Mouse (Mus musculus) liver, embryonic 11.5 days (tissue): ENCODE data around the gene Wars. TPM values are rescaled to one million over a fixed set of nuclear protein-coding genes. Genes with fewer than 3 reads are reported as not detected.

Source experiments
- ATAC-seq: fragments of 200-750 bp; cut with Nextera tagmentation; replicated peaks from 2 replicates; pipeline ENCODE4 v1.8.0; 2017; ENCODE audit warnings: moderate number of reproducible peaks, mild to moderate bottlenecking, moderate TSS enrichment, moderate library complexity; ENCODE audit not compliant: low FRiP score
- DNase-seq: peaks from one replicate; pipeline ENCODE4 v3.0.0-alpha.2; 2017; ENCODE audit warnings: low spot score
- H3K27ac ChIP-seq: fragments of 300-500 bp; sonication (generic); 2 replicates; pipeline ENCODE4 v1.5.1; 2014; ENCODE audit warnings: mild to moderate bottlenecking, low read depth, low read length, control low read depth
- H3K27me3 ChIP-seq: fragments of 300-500 bp; sonication (generic); replicated peaks from 2 replicates; pipeline ENCODE4 v1.6.1; 2014; ENCODE audit warnings: low read length, mixed read lengths; ENCODE audit not compliant: control insufficient read depth, insufficient read depth
- H3K36me3 ChIP-seq: fragments of 300-500 bp; sonication (generic); 2 replicates; pipeline ENCODE4 v1.6.1; 2014; ENCODE audit warnings: mild to moderate bottlenecking, low read length, moderate library complexity, mixed read lengths; ENCODE audit not compliant: control insufficient read depth, insufficient read depth
- H3K4me1 ChIP-seq: fragments of 300-500 bp; sonication (generic); replicated peaks from 2 replicates; pipeline ENCODE4 v1.6.1; 2014; ENCODE audit warnings: low read length, mixed read lengths; ENCODE audit not compliant: control insufficient read depth, insufficient read depth
- H3K4me2 ChIP-seq: fragments of 300-500 bp; sonication (generic); 2 replicates; pipeline ENCODE4 v1.6.1; 2014; ENCODE audit warnings: mild to moderate bottlenecking, control low read depth, moderate library complexity
- H3K4me3 ChIP-seq: fragments of 300-500 bp; sonication (generic); 2 replicates; pipeline ENCODE4 v1.5.1; 2014; ENCODE audit warnings: low read depth, low read length, control low read depth
- H3K9ac ChIP-seq: fragments of 300-500 bp; sonication (generic); 2 replicates; pipeline ENCODE4 v1.6.1; 2014; ENCODE audit warnings: low read depth, low read length, control low read depth
- H3K9me3 ChIP-seq: fragments of 300-500 bp; sonication (generic); 2 replicates; pipeline ENCODE4 v1.6.1; 2016; ENCODE audit warnings: low read length, inconsistent platforms, mixed read lengths; ENCODE audit not compliant: control insufficient read depth
- WGBS: fragments of 180-500 bp; shearing (Covaris S2); extraction: QIAGEN DNeasy Blood & Tissue Kit; methylation state at CpG from one replicate; pipeline ENCODE4 v1.1.7; 2014; 5-methylcytosine and 5-hydroxymethylcytosine counted together
- polyA plus RNA-seq: library from polyadenylated mRNA; unstranded; fragments of >200 nt; fragmentation: Nextera tagmentation; extraction: Ambion mirVana; gene quantifications from 2 replicates; pipeline ENCODE4 v1.2.1, GENCODE M21; 2014

Wars gene
- polyA plus RNA-seq, 1 experiment from 2014 or later, result 90.8 TPM

DNA sequence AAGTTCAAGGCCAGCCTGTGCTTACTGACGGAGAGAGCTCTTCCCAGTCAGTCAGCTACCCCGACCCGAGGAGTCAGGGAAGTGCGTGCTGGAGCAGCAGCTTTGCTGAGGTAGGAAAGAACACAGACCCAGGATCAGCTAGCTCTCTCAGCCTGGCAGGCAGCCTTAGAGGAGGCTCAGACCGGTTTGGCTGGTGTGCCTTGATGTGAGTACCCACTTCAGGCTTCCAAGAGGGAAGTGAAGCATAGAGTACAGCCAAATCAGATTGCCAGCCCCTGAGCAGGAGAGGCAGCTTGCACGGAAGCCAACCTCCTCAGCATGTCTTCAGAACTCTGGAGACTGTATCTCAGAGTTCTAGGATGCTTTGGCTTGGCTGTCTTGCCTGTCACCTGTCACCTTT lies 52.8 kb downstream of the Wars start:
- 84% methylated on average over 6 of the region's 6 CpGs for WGBS
- Histone ChIP-seq H3K27me3 (no peaks in the 10 kb centered on the region), H3K9ac (no peak overlapping the region), H3K4me3 (no peak overlapping the region), H3K36me3 (peaks cover 24% of the 10 kb centered on the region), H3K27ac (no peak overlapping the region), H3K9me3 (no peaks in the 10 kb centered on the region), H3K4me2 (no peak overlapping the region), H3K4me1 (peaks cover 19% of the 10 kb centered on the region)
- DNase-seq (no peak), ATAC-seq (no peak)

DNA sequence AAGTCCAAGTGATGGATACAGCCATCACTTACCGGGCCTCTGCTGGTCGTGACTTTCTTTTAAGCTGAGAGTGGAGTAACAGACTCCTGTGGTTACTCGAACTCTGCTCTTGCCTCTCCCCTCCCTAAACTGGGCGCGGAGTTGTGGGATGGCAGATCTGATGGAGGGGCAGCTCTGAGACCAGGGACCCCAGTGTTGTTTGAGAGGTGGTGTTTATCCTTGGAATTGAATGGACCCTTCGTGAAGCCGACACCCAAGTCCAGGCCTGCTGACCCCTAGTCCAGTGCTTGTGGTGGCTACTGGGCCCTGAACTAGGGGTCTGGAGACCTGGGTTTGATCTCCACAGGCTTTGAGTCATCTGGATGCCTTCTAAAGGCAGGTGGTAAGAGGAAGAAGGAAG lies 57.3 kb downstream of the Wars start:
- WGBS, result 46% methylated on average over 7 of the region's 7 CpGs
- Histone ChIP-seq H3K4me3 (peak overlapping the region; percentile 66), H3K4me2 (peak overlapping the region; percentile 100), H3K27me3 (no peaks in the 10 kb centered on the region), H3K27ac (peak overlapping the region; percentile 76), H3K9ac (peak overlapping the region; percentile 78), H3K4me1 (peaks cover 25% of the 10 kb centered on the region), H3K9me3 (no peaks in the 10 kb centered on the region), H3K36me3 (peaks cover 8% of the 10 kb centered on the region; the same call in 1 of the 2 replicates)
- ATAC-seq, result no peak
- no peak for DNase-seq

DNA sequence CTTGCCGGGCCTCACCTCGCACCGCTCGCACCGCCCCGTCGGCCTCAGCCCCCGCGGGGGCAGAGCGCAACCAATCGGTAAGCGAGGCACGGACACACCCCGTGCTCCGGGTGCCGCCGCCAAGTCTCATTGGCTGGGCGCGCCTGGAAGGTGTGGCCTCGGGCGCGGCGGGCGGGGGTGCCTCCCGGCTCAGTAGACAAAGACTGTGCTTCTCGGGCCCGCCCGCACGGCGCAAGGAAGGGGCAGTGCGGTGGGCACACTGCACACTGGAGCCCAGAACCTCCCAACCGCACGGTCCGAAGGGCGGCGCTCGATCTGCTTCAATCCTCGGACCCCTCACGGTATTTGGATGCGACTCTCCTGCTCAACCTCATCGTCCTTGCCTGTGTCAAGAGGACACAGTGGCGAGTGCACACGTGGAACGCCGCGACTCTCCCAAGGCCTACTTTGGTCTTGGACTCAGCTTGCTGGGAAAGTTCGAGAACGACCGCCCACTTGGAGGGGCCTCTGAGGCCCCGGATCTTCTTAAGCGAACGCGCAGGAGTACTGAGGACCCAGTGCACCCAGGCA lies 58.0 kb downstream of the Wars start, which contains the start of the genes Slc25a29 and Slc25a47:
Gene Slc25a29, minus strand, starts transcription at position 44 of the 570 bp plus-strand sequence.
Gene Slc25a47, plus strand, starts transcription at position 207 of the 570 bp plus-strand sequence.
- DNase-seq, result peak; percentile 94
- peaks cover 25% of the 10 kb centered on the region for H3K4me1 ChIP-seq
- no peaks in the 10 kb centered on the region for H3K27me3 ChIP-seq
- no peaks in the 10 kb centered on the region for H3K9me3 ChIP-seq
- peak within 1 kb of the TSS; percentile 66 for H3K4me3 ChIP-seq
- peak within 1 kb of the TSS; percentile 76 for H3K27ac ChIP-seq
- H3K4me2 ChIP-seq, result peak within 1 kb of the TSS; percentile 100
- H3K9ac ChIP-seq, result peak within 1 kb of the TSS; percentile 78
- H3K36me3 ChIP-seq, result peaks cover 6% of the 10 kb centered on the region; the same call in 1 of the 2 replicates
- ATAC-seq, result peak; percentile 99
- under 1% methylated on average over 53 of the region's 53 CpGs for WGBS

DNA sequence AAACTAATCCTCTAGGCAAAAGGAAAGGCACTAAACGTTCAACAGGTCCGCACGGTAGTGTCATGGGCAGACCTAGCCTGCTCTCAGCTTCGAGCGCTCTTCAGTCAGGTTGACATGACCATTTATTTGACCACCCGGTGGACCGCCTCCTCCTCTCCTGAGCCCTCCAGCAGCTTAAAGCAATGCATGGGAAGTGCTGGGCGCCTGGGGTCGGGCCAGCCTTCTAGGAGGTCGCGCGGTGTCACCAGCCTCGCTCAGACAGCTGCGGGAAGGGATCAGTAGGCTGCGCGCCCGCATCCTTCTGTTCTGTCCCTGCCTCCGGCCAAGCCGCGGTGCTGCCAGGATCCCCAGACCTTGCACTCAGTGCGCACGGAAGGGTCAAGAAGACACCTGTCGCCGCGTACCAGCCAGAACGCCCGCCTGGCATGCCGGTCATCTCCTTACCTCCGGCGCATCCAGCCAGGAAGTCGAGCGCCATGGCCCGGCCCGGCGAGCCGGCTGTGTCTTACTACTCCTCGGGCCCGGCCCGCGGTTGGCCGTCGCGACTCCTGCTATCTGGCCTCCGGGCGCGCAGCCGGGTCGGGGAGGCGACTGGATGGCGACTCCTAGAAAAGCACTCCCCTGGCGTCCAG lies 58.6 kb downstream of the Wars start:
- DNase-seq (no peak), ATAC-seq (peak; percentile 15; the same call in 1 of the 2 replicates)
- WGBS, result 4% methylated on average over 51 of the region's 51 CpGs
- Histone ChIP-seq H3K4me2 (peak overlapping the region; percentile 100), H3K36me3 (peaks cover 6% of the 10 kb centered on the region; the same call in 1 of the 2 replicates), H3K4me1 (peaks cover 25% of the 10 kb centered on the region), H3K9me3 (no peaks in the 10 kb centered on the region), H3K4me3 (peak overlapping the region; percentile 66), H3K27ac (no peak overlapping the region), H3K9ac (peak overlapping the region; percentile 78), H3K27me3 (no peaks in the 10 kb centered on the region)

DNA sequence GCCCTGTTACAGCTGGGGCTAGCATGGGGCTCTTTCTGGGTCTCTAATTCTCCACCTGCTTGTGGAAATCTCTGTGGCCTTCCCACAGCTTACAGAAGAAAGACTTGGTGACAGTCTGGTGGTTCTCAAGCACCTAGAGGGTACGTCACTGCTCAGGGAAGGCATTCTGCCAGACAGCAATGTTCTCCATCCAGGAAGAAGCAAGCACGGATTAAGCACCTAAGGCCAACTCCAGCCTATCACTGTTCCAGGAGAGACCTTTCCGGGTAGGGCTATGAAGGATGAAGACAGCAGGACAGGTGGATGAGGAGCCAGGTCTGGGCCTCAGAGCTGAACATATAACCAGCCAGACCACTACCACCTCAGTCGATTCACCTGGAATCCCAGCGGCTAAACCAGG lies 59.2 kb downstream of the Wars start:
- peak overlapping the region; percentile 66 for H3K4me3 ChIP-seq
- H3K36me3 ChIP-seq, result peaks cover 6% of the 10 kb centered on the region; the same call in 1 of the 2 replicates
- peaks cover 25% of the 10 kb centered on the region for H3K4me1 ChIP-seq
- H3K27ac ChIP-seq, result no peak overlapping the region
- no peak for ATAC-seq
- WGBS, result 42% methylated on average over 5 of the region's 5 CpGs
- no peak for DNase-seq
- peak overlapping the region; percentile 78 for H3K9ac ChIP-seq
- no peaks in the 10 kb centered on the region for H3K9me3 ChIP-seq
- peak overlapping the region; percentile 100 for H3K4me2 ChIP-seq
- H3K27me3 ChIP-seq, result no peaks in the 10 kb centered on the region

DNA sequence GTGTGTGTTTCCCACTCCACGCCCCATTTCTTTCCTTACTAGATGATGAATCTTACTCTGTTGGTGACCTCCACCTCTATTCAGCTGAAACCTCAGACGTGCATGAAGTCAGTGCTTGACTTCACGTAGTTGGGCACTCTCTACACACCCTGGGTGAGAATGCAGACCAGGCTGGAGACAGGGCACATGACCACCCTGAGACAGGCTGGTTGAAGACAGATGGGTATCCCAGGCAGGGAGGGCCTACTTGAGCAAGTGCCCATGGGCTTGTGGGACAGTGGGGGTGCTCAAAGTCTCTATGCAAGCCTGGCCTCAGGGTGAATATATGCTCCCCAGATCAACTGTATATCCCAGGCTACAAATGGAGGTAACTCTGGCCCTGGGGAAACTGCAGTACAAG lies 59.6 kb downstream of the Wars start:
- Histone ChIP-seq H3K4me1 (peaks cover 25% of the 10 kb centered on the region), H3K36me3 (peaks cover 6% of the 10 kb centered on the region; the same call in 1 of the 2 replicates), H3K27ac (no peak overlapping the region), H3K4me2 (peak overlapping the region; percentile 100; the same call in 1 of the 2 replicates), H3K9me3 (no peaks in the 10 kb centered on the region), H3K4me3 (no peak overlapping the region; the same call in 1 of the 2 replicates), H3K9ac (no peak overlapping the region), H3K27me3 (no peaks in the 10 kb centered on the region)
- 89% methylated on average over 3 of the region's 3 CpGs for WGBS
- no peak for ATAC-seq
- DNase-seq, result no peak

DNA sequence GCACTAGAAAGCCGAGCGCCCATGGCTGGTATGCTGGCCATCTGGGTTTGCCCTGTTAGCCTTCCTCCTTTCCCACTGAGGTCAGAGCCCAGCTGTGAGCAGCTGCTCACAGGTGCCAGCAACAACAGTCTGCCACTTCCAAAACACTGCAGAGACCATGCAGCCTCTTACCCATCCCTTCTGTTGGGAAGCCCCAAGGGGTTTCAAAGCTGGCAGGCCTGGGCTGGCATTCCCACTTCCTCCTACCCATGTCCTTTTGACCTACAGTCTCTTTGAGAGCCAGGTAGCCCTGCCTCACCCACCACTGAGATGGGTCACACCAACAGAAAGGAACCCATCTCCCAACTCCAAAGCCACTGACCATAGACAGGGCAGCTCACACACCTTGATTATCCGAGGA lies 60.6 kb downstream of the Wars start:
- H3K9ac ChIP-seq, result no peak overlapping the region
- DNase-seq (no peak), ATAC-seq (no peak)
- H3K4me1 ChIP-seq, result peaks cover 25% of the 10 kb centered on the region
- H3K36me3 ChIP-seq, result peaks cover 4% of the 10 kb centered on the region; the same call in 1 of the 2 replicates
- no peaks in the 10 kb centered on the region for H3K9me3 ChIP-seq
- no peak overlapping the region for H3K27ac ChIP-seq
- H3K4me2 ChIP-seq, result no peak overlapping the region
- H3K27me3 ChIP-seq, result no peaks in the 10 kb centered on the region
- 85% methylated on average over 3 of the region's 3 CpGs for WGBS
- H3K4me3 ChIP-seq, result no peak overlapping the region

DNA sequence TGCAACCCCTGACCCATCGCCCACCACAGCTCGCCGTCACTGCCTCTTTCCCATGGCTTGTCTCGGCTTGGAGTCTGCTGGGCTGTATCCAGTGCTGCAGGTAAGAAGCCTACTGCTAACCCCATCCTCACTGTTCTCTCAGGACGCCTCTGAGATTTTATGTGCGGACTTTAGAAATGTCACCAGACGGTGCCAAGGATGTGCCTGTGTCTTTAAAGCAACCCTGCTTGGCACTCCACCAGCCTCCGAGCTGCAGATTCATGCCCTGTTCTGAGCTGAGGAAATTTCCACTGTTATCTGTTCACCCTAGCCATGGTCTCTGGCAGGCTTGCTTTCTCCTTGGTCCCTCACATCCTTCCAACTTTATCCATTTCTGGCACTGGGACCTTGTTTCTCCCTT lies 61.1 kb downstream of the Wars start:
- Histone ChIP-seq H3K27ac (no peak overlapping the region), H3K9me3 (no peaks in the 10 kb centered on the region), H3K4me2 (no peak overlapping the region), H3K36me3 (no peaks in the 10 kb centered on the region), H3K9ac (no peak overlapping the region), H3K4me1 (peaks cover 21% of the 10 kb centered on the region), H3K27me3 (no peaks in the 10 kb centered on the region), H3K4me3 (no peak overlapping the region)
- 92% methylated on average over 8 of the region's 8 CpGs for WGBS
- DNase-seq, result no peak
- no peak for ATAC-seq
